ENCODE assay signal across 29 mouse cellular contexts in the genomic region with DNA sequence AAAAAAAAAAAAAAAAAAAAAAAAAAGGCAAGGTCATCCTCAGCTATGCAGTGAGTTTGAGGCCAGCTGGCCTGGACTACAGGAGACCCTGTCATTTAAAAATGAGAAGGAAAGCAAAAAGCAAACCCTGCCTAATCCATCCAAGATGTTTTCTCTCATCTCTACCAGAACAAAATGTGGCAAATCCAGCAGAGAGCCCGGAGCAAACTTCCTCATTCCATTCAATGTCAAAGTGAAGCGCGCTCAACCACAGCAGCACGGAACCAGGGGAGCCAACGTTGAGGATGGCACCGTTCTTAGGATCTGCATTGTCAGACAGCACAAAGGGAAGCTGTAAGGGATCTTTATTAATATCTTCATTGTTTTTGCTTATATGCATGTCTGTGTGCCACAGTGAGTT. TPM values are rescaled to one million over a fixed set of nuclear protein-coding genes. Genes with fewer than 3 reads are reported as not detected.
A peak's percentile ranks its signal among the peaks of the same experiment; 100 is the strongest.
DNase-seq lines count a peak whose midpoint lies in the region; ATAC-seq and TF ChIP-seq lines count a peak whose summit lies in the region.
"Had no signal": no experiment of that assay in that cellular context is flagged by ENCODE, and none has a peak within 500 bp of the region (broad histone marks: within the 10 kb centered on the region; RNA-seq: fewer than 3 reads in every experiment).

No protein-coding gene starts in this region.

- H3K4me3 ChIP-seq in kidney, postnatal 0 days (replicated peaks; ENCODE audit: low read depth, low read length), result no peak overlapping the region
- H3K4me3 ChIP-seq in embryonic facial prominence, embryonic 15.5 days (replicated peaks), result no peak overlapping the region
- H3K4me3 ChIP-seq: embryonic facial prominence, embryonic 12.5 days; erythroblast, embryonic 14.5 days; gastrocnemius, adult 2 months; hindbrain, embryonic 12.5 days; intestine, embryonic 15.5 days; kidney, embryonic 15.5 days; midbrain, embryonic 15.5 days; stomach, embryonic 15.5 days had no signal

- no peaks in the 10 kb centered on the region for H3K9me3 ChIP-seq in kidney, postnatal 0 days (replicated peaks; ENCODE audit: low read length)
- H3K9me3 ChIP-seq in embryonic facial prominence, embryonic 15.5 days (replicated peaks), result no peaks in the 10 kb centered on the region
- H3K9me3 ChIP-seq: embryonic facial prominence, embryonic 12.5 days; hindbrain, embryonic 12.5 days; intestine, embryonic 15.5 days; kidney, embryonic 15.5 days; midbrain, embryonic 15.5 days; stomach, embryonic 15.5 days had no signal

- DNase-seq in adrenal gland, adult (ENCODE audit: inconsistent age in 2 of 2, low spot score in 1 of 2), result peak; percentile 13 to 68
- DNase-seq in adrenal gland, adult 18-20 months (ENCODE audit: low spot score in 2 of 2), result no peak
- DNase-seq in kidney, postnatal 0 days (ENCODE audit: low spot score), result peak; percentile 38
- DNase-seq in kidney, adult 9 months, result no peak
- DNase-seq in lung, postnatal 36 days, result peak; percentile 50
- DNase-seq in lung, postnatal 10 days, result no peak
- DNase-seq: cerebellum, adult 18-20 months; cerebellum, postnatal 10 days; gastrocnemius, adult 2 months; gastrocnemius, postnatal 36 days; heart, postnatal 36 days; layer of hippocampus, adult 9-11 months; liver; lung, embryonic 14.5 days; right cerebral cortex, postnatal 25 days; thymus, postnatal 4 days had no signal

- no peak overlapping the region for H3K9ac ChIP-seq in kidney, postnatal 0 days (ENCODE audit: low read depth, low read length)
- no peak overlapping the region for H3K9ac ChIP-seq in embryonic facial prominence, embryonic 15.5 days
- H3K9ac ChIP-seq: embryonic facial prominence, embryonic 12.5 days; hindbrain, embryonic 12.5 days; intestine, embryonic 15.5 days; kidney, embryonic 15.5 days; liver, embryonic 14.5 days; lung, embryonic 14.5 days; midbrain, embryonic 15.5 days; stomach, embryonic 15.5 days had no signal

- no peak overlapping the region for H3K27ac ChIP-seq in kidney, postnatal 0 days
- H3K27ac ChIP-seq in embryonic facial prominence, embryonic 15.5 days (replicated peaks), result 0 out of 2 replicates have a peak overlapping the region, but pooled peaks have one; percentile 19
- H3K27ac ChIP-seq: embryonic facial prominence, embryonic 12.5 days; gastrocnemius, adult 2 months; hindbrain, embryonic 12.5 days; hindbrain, postnatal 0 days; intestine, embryonic 15.5 days; kidney, embryonic 15.5 days; liver, embryonic 14.5 days; midbrain, embryonic 15.5 days; stomach, embryonic 15.5 days had no signal

- H3K36me3 ChIP-seq in kidney, postnatal 0 days (ENCODE audit: insufficient read depth, low read length), result no peaks in the 10 kb centered on the region
- no peaks in the 10 kb centered on the region for H3K36me3 ChIP-seq in embryonic facial prominence, embryonic 15.5 days
- H3K36me3 ChIP-seq: embryonic facial prominence, embryonic 12.5 days; hindbrain, embryonic 12.5 days; intestine, embryonic 15.5 days; kidney, embryonic 15.5 days; midbrain, embryonic 15.5 days; stomach, embryonic 15.5 days had no signal

- H3K27me3 ChIP-seq in kidney, postnatal 0 days (ENCODE audit: insufficient read depth, low read length), result no peaks in the 10 kb centered on the region
- H3K27me3 ChIP-seq in embryonic facial prominence, embryonic 15.5 days, result no peaks in the 10 kb centered on the region
- H3K27me3 ChIP-seq: CH12.LX; embryonic facial prominence, embryonic 12.5 days; hindbrain, embryonic 12.5 days; intestine, embryonic 15.5 days; kidney, embryonic 15.5 days; midbrain, embryonic 15.5 days; stomach, embryonic 15.5 days had no signal

- H3K4me2 ChIP-seq in kidney, postnatal 0 days (ENCODE audit: low read length), result no peak overlapping the region
- H3K4me2 ChIP-seq in embryonic facial prominence, embryonic 15.5 days (replicated peaks), result no peak overlapping the region
- H3K4me2 ChIP-seq: embryonic facial prominence, embryonic 12.5 days; heart, embryonic 11.5 days; hindbrain, embryonic 12.5 days; intestine, embryonic 15.5 days; kidney, embryonic 15.5 days; lung, embryonic 14.5 days; midbrain, embryonic 15.5 days; stomach, embryonic 15.5 days had no signal

- 81% methylated on average over 6 of the region's 6 CpGs for WGBS in kidney, postnatal 0 days
- 20% methylated on average over 6 of the region's 6 CpGs for WGBS in embryonic facial prominence, embryonic 15.5 days

- TF ChIP-seq CTCF in kidney, postnatal 0 days (IDR thresholded peaks at IDR 0.05; ENCODE audit: low read depth), result no peak

- ATAC-seq in kidney, postnatal 0 days (replicated peaks; ENCODE audit: low FRiP score, low read depth), result no peak
- ATAC-seq in embryonic facial prominence, embryonic 15.5 days (ENCODE audit: insufficient number of reproducible peaks, low FRiP score, low TSS enrichment, low read depth), result no peak; the same call in 1 of the 2 replicates
- ATAC-seq: forebrain, embryonic 16.5 days; hindbrain, postnatal 0 days; intestine, embryonic 15.5 days; midbrain, embryonic 15.5 days had no signal

- no peaks in the 10 kb centered on the region for H3K4me1 ChIP-seq in kidney, postnatal 0 days (replicated peaks; ENCODE audit: insufficient read depth, low read length)
- peaks cover 13% of the 10 kb centered on the region for H3K4me1 ChIP-seq in embryonic facial prominence, embryonic 15.5 days
- H3K4me1 ChIP-seq: hindbrain, embryonic 12.5 days; midbrain, embryonic 15.5 days; stomach, embryonic 15.5 days had no signal

RNA-seq across cellular contexts. Expression of gene Carmil1, which starts 22.8 kb away (rescaled TPM):
- 10 to 100 TPM; 29.7 to 44.1 TPM for total RNA-seq in adrenal gland, adult 18-20 months (2021)
- 35.4 and 40.9 TPM in 2 replicates for polyA plus RNA-seq in kidney, postnatal 0 days (2015; fragmentation: Nextera tagmentation; extraction: Ambion mirVana)
- 35.8 and 39.9 TPM in 2 replicates for polyA plus RNA-seq in embryonic facial prominence, embryonic 15.5 days (2015; fragmentation: Nextera tagmentation; extraction: Ambion mirVana)

Comparison
In these comparisons a context has a peak if more than half of its experiments do, and no peak if none do; other contexts are left out.
1. DNase-seq: peak in adrenal gland, adult (2 of 2), kidney, postnatal 0 days (single experiment) and lung, postnatal 36 days (single experiment); none in adrenal gland, adult 18-20 months (0 of 2), kidney, adult 9 months (single experiment) and lung, postnatal 10 days (single experiment).